Mouse (Mus musculus): ENCODE measurements around the gene D17Wsu92e.

DNA sequence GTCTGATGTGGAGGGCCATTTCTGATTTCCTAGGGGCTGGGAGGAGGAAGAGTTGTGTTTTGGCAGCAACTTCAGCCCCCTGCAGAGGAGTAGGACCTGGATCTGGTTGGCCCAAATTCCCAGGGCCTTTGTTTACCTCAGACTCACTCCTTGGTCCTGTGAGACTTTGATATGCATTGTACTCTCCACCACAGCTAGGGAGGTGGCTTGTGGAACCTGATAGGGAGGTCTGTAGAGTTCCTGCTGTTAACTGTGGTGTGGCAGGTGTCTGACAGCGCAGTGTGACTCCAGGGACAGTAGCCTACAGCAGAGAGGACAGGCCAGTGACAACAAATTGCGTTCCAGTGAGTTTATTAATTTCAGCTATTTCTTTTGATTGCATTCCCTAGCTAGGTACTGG, 38.7 kb upstream of the D17Wsu92e start:
- TF ChIP-seq POLR2A (IDR thresholded peaks at IDR 0.05; ENCODE audit: insufficient read length, low read depth) (no peak), POLR2AphosphoS2 (IDR thresholded peaks at IDR 0.05; ENCODE audit: insufficient read length, low read depth) (no peak), E2F4 (IDR thresholded peaks at IDR 0.05; ENCODE audit: insufficient read depth) (no peak), MYOG (IDR thresholded peaks at IDR 0.05; ENCODE audit: control insufficient read depth in 1 of 3, insufficient read depth in 1 of 3, insufficient read length in 2 of 3, low read depth in 2 of 3) (no peak), CEBPB (IDR thresholded peaks at IDR 0.05; ENCODE audit: insufficient read depth, poor library complexity, severe bottlenecking) (no peak), MAX (IDR thresholded peaks at IDR 0.05; ENCODE audit: low read depth) (no peak)
